7 mouse cellular contexts compared by ENCODE assay signal in genomic region chr11:115475025-115475757, GRCm38 (mm10). TPM values are rescaled to one million over a fixed set of nuclear protein-coding genes. Genes with fewer than 3 reads are reported as not detected.
A peak's percentile ranks its signal among the peaks of the same experiment; 100 is the strongest.
DNase-seq lines count a peak whose midpoint lies in the region; ATAC-seq and TF ChIP-seq lines count a peak whose summit lies in the region.

Gene Armc7, plus strand, starts transcription at chr11:115475667.

- DNase-seq in adrenal gland, adult 2 months = peak; percentile 97
- DNase-seq in embryo, embryonic 11.5 days (ENCODE audit: low read depth, low spot score) = peak; percentile 92
- peak; percentile 90 to 93 for DNase-seq in gastrocnemius, postnatal 4 days (ENCODE audit: low spot score in 2 of 2)
- DNase-seq in left cerebral cortex, postnatal 4 days = peak; percentile 94

- under 1% methylated on average over 26 of the region's 26 CpGs for WGBS in intestine, postnatal 0 days
- 2% methylated on average over 26 of the region's 26 CpGs for WGBS in midbrain, embryonic 12.5 days
- 2% methylated on average over 26 of the region's 26 CpGs for WGBS in small intestine, adult 2 months

- H3K27ac ChIP-seq in intestine, postnatal 0 days (ENCODE audit: low read depth, low read length) = peak within 1 kb of the TSS; percentile 31; the same call in 1 of the 2 replicates
- H3K27ac ChIP-seq in midbrain, embryonic 12.5 days (replicated peaks) = peak within 1 kb of the TSS; percentile 75
- peak within 1 kb of the TSS; percentile 56 for H3K27ac ChIP-seq in small intestine, adult 2 months (ENCODE audit: insufficient read depth, low read depth, low read length)

- peak; percentile 92 for ATAC-seq in intestine, postnatal 0 days
- peak; percentile 97 for ATAC-seq in midbrain, embryonic 12.5 days (ENCODE audit: low FRiP score, low read depth)

- no peaks in the 10 kb centered on the region for H3K27me3 ChIP-seq in intestine, postnatal 0 days (replicated peaks; ENCODE audit: control insufficient read depth, insufficient read depth, low read length)
- H3K27me3 ChIP-seq in midbrain, embryonic 12.5 days = no peaks in the 10 kb centered on the region
- no peaks in the 10 kb centered on the region for H3K27me3 ChIP-seq in small intestine, adult 2 months (ENCODE audit: control insufficient read depth, insufficient read depth, low read length)

- H3K4me3 ChIP-seq in intestine, postnatal 0 days (ENCODE audit: low read depth, low read length) = peak within 1 kb of the TSS; percentile 79
- peak within 1 kb of the TSS; percentile 85 for H3K4me3 ChIP-seq in midbrain, embryonic 12.5 days
- peak within 1 kb of the TSS; percentile 79 for H3K4me3 ChIP-seq in small intestine, adult 2 months (ENCODE audit: low read depth, low read length)

- H3K4me1 ChIP-seq in intestine, postnatal 0 days (replicated peaks; ENCODE audit: control insufficient read depth, insufficient read depth, low read length) = 0 out of 2 replicates have a peak, but pooled peaks cover 6% of the 10 kb centered on the region
- H3K4me1 ChIP-seq in midbrain, embryonic 12.5 days = peaks cover 27% of the 10 kb centered on the region
- peaks cover 12% of the 10 kb centered on the region; the same call in 1 of the 2 replicates for H3K4me1 ChIP-seq in small intestine, adult 2 months (ENCODE audit: control insufficient read depth, insufficient read depth, insufficient read length, low read length)

- H3K4me2 ChIP-seq in intestine, postnatal 0 days (replicated peaks; ENCODE audit: low read depth) = peak within 1 kb of the TSS; percentile 89
- H3K4me2 ChIP-seq in midbrain, embryonic 12.5 days (replicated peaks) = peak within 1 kb of the TSS; percentile 99

- peaks cover 8% of the 10 kb centered on the region; the same call in 1 of the 2 replicates for H3K36me3 ChIP-seq in intestine, postnatal 0 days (ENCODE audit: control insufficient read depth, insufficient read depth)
- H3K36me3 ChIP-seq in midbrain, embryonic 12.5 days = no peaks in the 10 kb centered on the region; the same call in 1 of the 2 replicates
- H3K36me3 ChIP-seq in small intestine, adult 2 months (ENCODE audit: control insufficient read depth, insufficient read depth, low read length) = peaks cover 32% of the 10 kb centered on the region

- intact Hi-C loops in left cerebral cortex, postnatal 4 days (cut with DNase I) = no loop called here

- no peak for TF ChIP-seq CTCF in intestine, postnatal 0 days (IDR thresholded peaks at IDR 0.05; ENCODE audit: low read depth)
- no peak for TF ChIP-seq CTCF in small intestine, adult 2 months (IDR thresholded peaks at IDR 0.05; ENCODE audit: extremely low read depth, insufficient read length, insufficient replicate concordance, low read depth, low read length)

- H3K9me3 ChIP-seq in intestine, postnatal 0 days (ENCODE audit: control insufficient read depth) = no peaks in the 10 kb centered on the region
- H3K9me3 ChIP-seq in midbrain, embryonic 12.5 days = no peaks in the 10 kb centered on the region

- TF ChIP-seq POLR2A in small intestine, adult 2 months (IDR thresholded peaks at IDR 0.05; ENCODE audit: low read depth, low read length) = 0 out of 2 replicates have a peak, but pooled peaks have one; percentile 51

- peak within 1 kb of the TSS; percentile 81 for H3K9ac ChIP-seq in intestine, postnatal 0 days (ENCODE audit: low read depth, low read length)
- peak within 1 kb of the TSS; percentile 82 for H3K9ac ChIP-seq in midbrain, embryonic 12.5 days (replicated peaks)

RNA-seq across cellular contexts. Expression of gene Armc7, which starts in this region (rescaled TPM):
- 10 to 100 TPM in 1 of 2 experiments, 1 to 10 TPM in 1; 6.3 to 11.5 TPM for total RNA-seq in adrenal gland, adult 2 months (2021)
- polyA plus RNA-seq in adrenal gland, adult 2 months (2012; rRNA removed) = 17.1 and 17.8 TPM in 2 replicates
- 1 to 10 TPM; 2.1 to 3.4 TPM for total RNA-seq in gastrocnemius, postnatal 4 days (2021)
- 6.9 and 7.0 TPM in 2 replicates for polyA plus RNA-seq in intestine, postnatal 0 days (2015; fragmentation: Nextera tagmentation; extraction: Ambion mirVana)
- total RNA-seq in left cerebral cortex, postnatal 4 days (2021) = 10 to 100 TPM in 1 of 2 experiments, 1 to 10 TPM in 1; 9.9 to 10.2 TPM
- polyA plus RNA-seq in midbrain, embryonic 12.5 days (2016; fragmentation: Nextera tagmentation; extraction: Ambion mirVana) = 10.3 and 13.1 TPM in 2 replicates
- polyA plus RNA-seq in small intestine, adult 2 months (2012; rRNA removed) = 13.2 and 16.3 TPM in 2 replicates

Comparison
In these comparisons a context has a peak if more than half of its experiments do, and no peak if none do; other contexts are left out.
1. Peak in every context shown above with its lines: DNase-seq, ATAC-seq, H3K4me3 ChIP-seq and H3K27ac ChIP-seq.